Mouse (Mus musculus): ENCODE measurements around the gene Nlgn1.

GRCm38 (mm10) chr3:25807559-25807958 is 524.7 kb downstream of the Nlgn1 start:
- no peak for TF ChIP-seq CTCF (IDR thresholded peaks at IDR 0.05; ENCODE audit: extremely low read depth, insufficient read length, insufficient replicate concordance, low read depth, low read length)
- TF ChIP-seq POLR2A (IDR thresholded peaks at IDR 0.05; ENCODE audit: low read depth, low read length) = no peak

Measured in small intestine, adult 2 months (tissue).